Mouse (Mus musculus) hindbrain, embryonic 16.5 days (tissue): ENCODE data around the gene Gfod1. TPM values are rescaled to one million over a fixed set of nuclear protein-coding genes. Genes with fewer than 3 reads are reported as not detected.
A peak's percentile ranks its signal among the peaks of the same experiment; 100 is the strongest.

Experiments used
- ATAC-seq: fragments of 200-750 bp; cut with Nextera tagmentation; 2 replicates; pipeline ENCODE4 v1.8.0; 2017; ENCODE audit warnings: moderate TSS enrichment, moderate library complexity
- H3K27ac ChIP-seq: fragments of 300-500 bp; sonication (generic); 2 replicates; pipeline ENCODE4 v1.5.1; 2014; ENCODE audit warnings: low read depth, mild to moderate bottlenecking, control low read depth, low read length, moderate library complexity
- H3K27me3 ChIP-seq: fragments of 300-500 bp; sonication (generic); replicated peaks from 2 replicates; pipeline ENCODE4 v1.6.1; 2014; ENCODE audit warnings: low read length; ENCODE audit not compliant: control insufficient read depth, insufficient read depth
- H3K36me3 ChIP-seq: fragments of 300-500 bp; sonication (generic); 2 replicates; pipeline ENCODE4 v1.6.1; 2014; ENCODE audit warnings: mild to moderate bottlenecking, low read length, moderate library complexity, mixed read lengths; ENCODE audit not compliant: control insufficient read depth, insufficient read depth
- H3K4me1 ChIP-seq: fragments of 300-500 bp; sonication (generic); 2 replicates; pipeline ENCODE4 v1.6.1; 2014; ENCODE audit warnings: low read depth, low read length; ENCODE audit not compliant: control insufficient read depth, insufficient read depth
- H3K4me2 ChIP-seq: fragments of 300-500 bp; sonication (generic); 2 replicates; pipeline ENCODE4 v1.6.1; 2014; ENCODE audit warnings: mild to moderate bottlenecking, low read length, control low read depth, moderate library complexity
- H3K4me3 ChIP-seq: fragments of 300-500 bp; sonication (generic); 2 replicates; pipeline ENCODE4 v1.5.1; 2014; ENCODE audit warnings: mild to moderate bottlenecking, low read length, control low read depth, moderate library complexity
- H3K9ac ChIP-seq: fragments of 300-500 bp; sonication (generic); 2 replicates; pipeline ENCODE4 v1.6.1; 2014; ENCODE audit warnings: low read depth, mild to moderate bottlenecking, control low read depth, low read length, moderate library complexity
- H3K9me3 ChIP-seq: fragments of 300-500 bp; sonication (generic); 2 replicates; pipeline ENCODE4 v1.6.1; 2014; ENCODE audit warnings: mild to moderate bottlenecking, low read length, moderate library complexity; ENCODE audit not compliant: control insufficient read depth
- WGBS: fragments of 180-500 bp; shearing (Covaris S2); extraction: QIAGEN DNeasy Blood & Tissue Kit; methylation state at CpG from one replicate; pipeline ENCODE4 v1.1.7; 2014; 5-methylcytosine and 5-hydroxymethylcytosine counted together
- polyA plus RNA-seq: library from polyadenylated mRNA; unstranded; fragments of >200 nt; fragmentation: Nextera tagmentation; extraction: Ambion mirVana; gene quantifications from 2 replicates; pipeline ENCODE4 v1.2.1, GENCODE M21; 2015

The Gfod1 gene
- polyA plus RNA-seq, 1 experiment from 2014 or later: 2.4 TPM

GRCm38 (mm10) chr13:43261287-43261686, 42.7 kb downstream of the Gfod1 start:
- no peaks in the 10 kb centered on the region for H3K27me3 ChIP-seq
- no peaks in the 10 kb centered on the region for H3K4me1 ChIP-seq
- H3K4me3 ChIP-seq: no peak overlapping the region
- no peak overlapping the region for H3K27ac ChIP-seq
- H3K4me2 ChIP-seq: no peak overlapping the region
- H3K9ac ChIP-seq: no peak overlapping the region
- no peak for ATAC-seq
- no peaks in the 10 kb centered on the region for H3K9me3 ChIP-seq
- no peaks in the 10 kb centered on the region for H3K36me3 ChIP-seq
- 82% methylated on average over 3 of the region's 3 CpGs for WGBS

GRCm38 (mm10) chr13:43260731-43261130, 43.2 kb downstream of the Gfod1 start:
- Histone ChIP-seq H3K36me3 (no peaks in the 10 kb centered on the region), H3K4me2 (no peak overlapping the region), H3K4me1 (no peaks in the 10 kb centered on the region), H3K9ac (no peak overlapping the region), H3K4me3 (no peak overlapping the region), H3K27me3 (no peaks in the 10 kb centered on the region), H3K27ac (no peak overlapping the region), H3K9me3 (no peaks in the 10 kb centered on the region)
- WGBS: 84% methylated on average over 6 of the region's 6 CpGs
- ATAC-seq: no peak

- Histone ChIP-seq H3K9me3 (no peaks in the 10 kb centered on the region), H3K4me1 (no peaks in the 10 kb centered on the region; the same call in 1 of the 2 replicates), H3K27ac (no peak overlapping the region), H3K27me3 (no peaks in the 10 kb centered on the region), H3K4me3 (no peak overlapping the region), H3K36me3 (no peaks in the 10 kb centered on the region), H3K4me2 (no peak overlapping the region), H3K9ac (no peak overlapping the region)
- ATAC-seq: no peak
- 87% methylated on average over 2 of the region's 2 CpGs for WGBS
Observed at GRCm38 (mm10) chr13:43256447-43256846, 47.5 kb downstream of the Gfod1 start.

- Histone ChIP-seq H3K27ac (no peak overlapping the region), H3K4me3 (no peak overlapping the region), H3K27me3 (no peaks in the 10 kb centered on the region), H3K9me3 (no peaks in the 10 kb centered on the region), H3K4me1 (no peaks in the 10 kb centered on the region; the same call in 1 of the 2 replicates), H3K4me2 (no peak overlapping the region), H3K36me3 (no peaks in the 10 kb centered on the region), H3K9ac (no peak overlapping the region)
- WGBS: 49% methylated on average over 5 of the region's 5 CpGs
- no peak for ATAC-seq
Observed at GRCm38 (mm10) chr13:43253526-43253925, 50.4 kb downstream of the Gfod1 start.

GRCm38 (mm10) chr13:43252105-43252790, 51.7 kb downstream of the Gfod1 start:
- ATAC-seq: no peak
- no peak overlapping the region for H3K27ac ChIP-seq
- no peaks in the 10 kb centered on the region; the same call in 1 of the 2 replicates for H3K4me1 ChIP-seq
- H3K36me3 ChIP-seq: no peaks in the 10 kb centered on the region
- no peaks in the 10 kb centered on the region for H3K27me3 ChIP-seq
- H3K4me2 ChIP-seq: no peak overlapping the region
- WGBS: 87% methylated on average over 8 of the region's 8 CpGs
- H3K9me3 ChIP-seq: no peaks in the 10 kb centered on the region
- no peak overlapping the region for H3K9ac ChIP-seq
- H3K4me3 ChIP-seq: no peak overlapping the region

GRCm38 (mm10) chr13:43251391-43251790, 52.6 kb downstream of the Gfod1 start:
- H3K27me3 ChIP-seq: no peaks in the 10 kb centered on the region
- no peak overlapping the region for H3K27ac ChIP-seq
- 58% methylated on average over 12 of the region's 12 CpGs for WGBS
- no peak overlapping the region for H3K4me3 ChIP-seq
- no peaks in the 10 kb centered on the region; the same call in 1 of the 2 replicates for H3K36me3 ChIP-seq
- H3K9me3 ChIP-seq: no peaks in the 10 kb centered on the region
- H3K9ac ChIP-seq: no peak overlapping the region
- H3K4me1 ChIP-seq: no peaks in the 10 kb centered on the region; the same call in 1 of the 2 replicates
- H3K4me2 ChIP-seq: no peak overlapping the region
- 0 out of 2 replicates have a peak, but pooled peaks have one; percentile 32 for ATAC-seq

GRCm38 (mm10) chr13:43250653-43251052, 53.3 kb downstream of the Gfod1 start:
- H3K4me2 ChIP-seq: no peak overlapping the region
- H3K27me3 ChIP-seq: no peaks in the 10 kb centered on the region
- WGBS: 82% methylated on average over 6 of the region's 6 CpGs
- no peak overlapping the region for H3K27ac ChIP-seq
- no peaks in the 10 kb centered on the region; the same call in 1 of the 2 replicates for H3K36me3 ChIP-seq
- H3K9ac ChIP-seq: no peak overlapping the region
- no peaks in the 10 kb centered on the region for H3K9me3 ChIP-seq
- no peaks in the 10 kb centered on the region; the same call in 1 of the 2 replicates for H3K4me1 ChIP-seq
- H3K4me3 ChIP-seq: no peak overlapping the region
- peak; percentile 26; the same call in 1 of the 2 replicates for ATAC-seq

GRCm38 (mm10) chr13:43250106-43250505, 53.9 kb downstream of the Gfod1 start:
- no peaks in the 10 kb centered on the region for H3K9me3 ChIP-seq
- H3K27me3 ChIP-seq: no peaks in the 10 kb centered on the region
- H3K4me2 ChIP-seq: no peak overlapping the region
- WGBS: 84% methylated on average over 9 of the region's 9 CpGs
- no peak overlapping the region for H3K9ac ChIP-seq
- no peaks in the 10 kb centered on the region; the same call in 1 of the 2 replicates for H3K4me1 ChIP-seq
- no peak for ATAC-seq
- no peaks in the 10 kb centered on the region; the same call in 1 of the 2 replicates for H3K36me3 ChIP-seq
- H3K4me3 ChIP-seq: no peak overlapping the region
- no peak overlapping the region for H3K27ac ChIP-seq

- Histone ChIP-seq H3K9me3 (no peaks in the 10 kb centered on the region), H3K36me3 (no peaks in the 10 kb centered on the region; the same call in 1 of the 2 replicates), H3K27me3 (no peaks in the 10 kb centered on the region), H3K4me3 (no peak overlapping the region), H3K4me1 (no peaks in the 10 kb centered on the region; the same call in 1 of the 2 replicates), H3K27ac (no peak overlapping the region), H3K9ac (no peak overlapping the region), H3K4me2 (no peak overlapping the region)
- 92% methylated on average over 6 of the region's 6 CpGs for WGBS
- no peak for ATAC-seq
Observed at GRCm38 (mm10) chr13:43248381-43248780, 55.6 kb downstream of the Gfod1 start.
